ENCODE assay signal across 8 mouse cellular contexts in the genomic region with DNA sequence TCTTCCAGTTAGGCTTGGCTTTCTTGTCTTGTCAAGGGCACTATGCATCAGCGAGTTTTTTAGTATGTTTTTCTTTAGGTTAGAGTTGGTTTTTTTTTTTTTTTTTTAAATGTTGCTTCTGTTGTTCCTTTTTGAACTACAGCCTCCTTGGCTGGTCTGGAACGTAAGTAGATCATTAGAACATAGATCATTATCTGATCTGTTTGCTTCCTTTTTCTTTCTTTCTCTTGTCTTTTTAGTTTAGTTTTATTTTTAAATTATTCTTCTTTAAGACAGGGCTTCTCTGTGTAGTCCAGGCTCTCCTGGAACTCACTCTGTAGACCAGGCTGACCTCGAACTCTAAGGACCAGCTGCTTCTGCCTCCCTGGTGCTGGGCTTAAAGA. TPM values are rescaled to one million over a fixed set of nuclear protein-coding genes. Genes with fewer than 3 reads are reported as not detected.
DNase-seq lines count a peak whose midpoint lies in the region; ATAC-seq and TF ChIP-seq lines count a peak whose summit lies in the region.

No protein-coding gene starts in this region.

- no peak for ATAC-seq in embryonic facial prominence, embryonic 13.5 days (ENCODE audit: insufficient number of reproducible peaks, insufficient read depth, low FRiP score, low TSS enrichment, low read depth)
- no peak for ATAC-seq in intestine, embryonic 16.5 days

- WGBS in embryonic facial prominence, embryonic 13.5 days: 37% methylated on average over 3 of the region's 3 CpGs
- WGBS in intestine, embryonic 16.5 days: 42% methylated on average over 3 of the region's 3 CpGs

- H3K27ac ChIP-seq in layer of hippocampus, adult 2 months: no peak overlapping the region
- H3K27ac ChIP-seq in embryonic facial prominence, embryonic 13.5 days: no peak overlapping the region
- no peak overlapping the region for H3K27ac ChIP-seq in intestine, embryonic 16.5 days (ENCODE audit: low read length)

- TF ChIP-seq POLR2A in myocyte (IDR thresholded peaks at IDR 0.05; ENCODE audit: insufficient read length, low read depth): no peak

- H3K4me3 ChIP-seq in layer of hippocampus, adult 2 months: peak overlapping the region; percentile 82
- H3K4me3 ChIP-seq in embryonic facial prominence, embryonic 13.5 days: peak overlapping the region; percentile 94
- H3K4me3 ChIP-seq in intestine, embryonic 16.5 days (ENCODE audit: low read length): peak overlapping the region; percentile 91
- peak overlapping the region; percentile 49 for H3K4me3 ChIP-seq in myocyte

- DNase-seq in layer of hippocampus, adult 2 months (ENCODE audit: low spot score in 2 of 2): no peak
- no peak for DNase-seq in layer of hippocampus, postnatal 10 days (ENCODE audit: low spot score in 2 of 2)
- no peak for DNase-seq in testis, postnatal 10 days (ENCODE audit: low spot score)
- no peak for DNase-seq in right cerebral cortex, postnatal 36 days (ENCODE audit: low spot score in 2 of 2)
- DNase-seq in right cerebral cortex, adult 2 months (ENCODE audit: low spot score in 2 of 2): no peak

- H3K27me3 ChIP-seq in embryonic facial prominence, embryonic 13.5 days: no peaks in the 10 kb centered on the region
- no peaks in the 10 kb centered on the region for H3K27me3 ChIP-seq in intestine, embryonic 16.5 days (replicated peaks; ENCODE audit: control insufficient read depth, insufficient read depth, low read length)
- H3K27me3 ChIP-seq in myocyte (ENCODE audit: control insufficient read depth, insufficient read depth, insufficient read length): no peaks in the 10 kb centered on the region

- H3ac ChIP-seq in myocyte (ENCODE audit: control insufficient read depth, insufficient read length): peak overlapping the region; percentile 46

- H3K36me3 ChIP-seq in embryonic facial prominence, embryonic 13.5 days: peaks cover 3% of the 10 kb centered on the region
- H3K36me3 ChIP-seq in intestine, embryonic 16.5 days (ENCODE audit: control insufficient read depth, insufficient read depth, low read length): no peaks in the 10 kb centered on the region
- H3K36me3 ChIP-seq in myocyte (ENCODE audit: control insufficient read depth, insufficient read depth): no peaks in the 10 kb centered on the region

- TF ChIP-seq CTCF in layer of hippocampus, adult 2 months (conservative IDR thresholded peaks at IDR 0.05): no peak

- H3K4me1 ChIP-seq in embryonic facial prominence, embryonic 13.5 days: peaks cover 49% of the 10 kb centered on the region
- peaks cover 15% of the 10 kb centered on the region; the same call in 1 of the 2 replicates for H3K4me1 ChIP-seq in intestine, embryonic 16.5 days (ENCODE audit: control insufficient read depth, insufficient read depth, low read length)

- H3K9me3 ChIP-seq in embryonic facial prominence, embryonic 13.5 days: no peaks in the 10 kb centered on the region
- H3K9me3 ChIP-seq in intestine, embryonic 16.5 days (ENCODE audit: control insufficient read depth, low read length): no peaks in the 10 kb centered on the region

- H3K4me2 ChIP-seq in embryonic facial prominence, embryonic 13.5 days: peak overlapping the region; percentile 62
- peak overlapping the region; percentile 66 for H3K4me2 ChIP-seq in intestine, embryonic 16.5 days (ENCODE audit: low read depth, low read length)
- peak overlapping the region; percentile 83 for H3K4me2 ChIP-seq in myocyte (ENCODE audit: low read depth)

- peaks cover 27% of the 10 kb centered on the region for H3K79me2 ChIP-seq in myocyte (ENCODE audit: control insufficient read depth, insufficient read depth)

- peak overlapping the region; percentile 91; the same call in 1 of the 2 replicates for H3K9ac ChIP-seq in embryonic facial prominence, embryonic 13.5 days
- no peak overlapping the region for H3K9ac ChIP-seq in intestine, embryonic 16.5 days (ENCODE audit: low read depth, low read length)

TF ChIP-seq in myocyte, 11 proteins besides CTCF, POLR2A, EP300 and RAD21:
- no peak for TF ChIP-seq REST (IDR thresholded peaks at IDR 0.05; ENCODE audit: insufficient read depth, insufficient read length)
- TF ChIP-seq CEBPB (IDR thresholded peaks at IDR 0.05; ENCODE audit: insufficient read depth, poor library complexity, severe bottlenecking): no peak
- no peak for TF ChIP-seq TCF3 (IDR thresholded peaks at IDR 0.05; ENCODE audit: insufficient read length, low read depth)
- no peak for TF ChIP-seq POLR2AphosphoS2 (IDR thresholded peaks at IDR 0.05; ENCODE audit: insufficient read length, low read depth)
- TF ChIP-seq TCF12 (IDR thresholded peaks at IDR 0.05; ENCODE audit: insufficient read depth, poor library complexity, severe bottlenecking): no peak

RNA-seq across cellular contexts. Expression of a gene that starts 1.1 kb away (rescaled TPM):
- total RNA-seq in layer of hippocampus, adult 2 months (2021): 10 to 100 TPM; 16.2 to 16.8 TPM
- total RNA-seq in layer of hippocampus, postnatal 10 days (2021): 10 to 100 TPM; 19.6 to 20.8 TPM
- 35.6 and 39.2 TPM in 2 replicates for polyA plus RNA-seq in embryonic facial prominence, embryonic 13.5 days (2015; fragmentation: Nextera tagmentation; extraction: Ambion mirVana)
- 22.9 and 25.6 TPM in 2 replicates for polyA plus RNA-seq in intestine, embryonic 16.5 days (2015; fragmentation: Nextera tagmentation; extraction: Ambion mirVana)
- 25.4 TPM for polyA plus RNA-seq in myocyte (2012; fragmentation: generic; extraction: Trizol)
